Comparison of ENCODE assay signal across 13 mouse cellular contexts in genomic region chr1:45031436-45032027, GRCm38 (mm10).
A peak's percentile ranks its signal among the peaks of the same experiment; 100 is the strongest.
DNase-seq lines count a peak whose midpoint lies in the region; ATAC-seq and TF ChIP-seq lines count a peak whose summit lies in the region.
"Had no signal": no experiment of that assay in that cellular context is flagged by ENCODE, and none has a peak within 500 bp of the region (broad histone marks: within the 10 kb centered on the region; RNA-seq: fewer than 3 reads in every experiment).

No protein-coding gene starts in this region.

- H3K36me3 ChIP-seq in limb, embryonic 14.5 days (ENCODE audit: control insufficient read depth, insufficient read depth, low read length): no peaks in the 10 kb centered on the region
- no peaks in the 10 kb centered on the region for H3K36me3 ChIP-seq in liver, embryonic 12.5 days
- H3K36me3 ChIP-seq: hindbrain, embryonic 10.5 days; kidney, embryonic 15.5 days had no signal

- H3K4me3 ChIP-seq in layer of hippocampus, adult 2 months: no peak overlapping the region
- no peak overlapping the region for H3K4me3 ChIP-seq in limb, embryonic 14.5 days (replicated peaks; ENCODE audit: low read length)
- no peak overlapping the region for H3K4me3 ChIP-seq in liver, embryonic 12.5 days
- H3K4me3 ChIP-seq: forebrain, embryonic 13.5 days; hindbrain, embryonic 10.5 days; kidney, embryonic 15.5 days had no signal

- WGBS in limb, embryonic 14.5 days: 31% methylated on average over 4 of the region's 4 CpGs
- 56% methylated on average over 4 of the region's 4 CpGs for WGBS in liver, embryonic 12.5 days (ENCODE audit: insufficient replicate concordance)

- peak; percentile 11 to 25 for DNase-seq in layer of hippocampus, adult 2 months (ENCODE audit: low spot score in 2 of 2)
- no peak for DNase-seq in layer of hippocampus, adult 11-12 months (ENCODE audit: low spot score)
- peak; percentile 79 for DNase-seq in NIH3T3 (ENCODE audit: low read depth)
- peak; percentile 30 for DNase-seq in embryo, embryonic 10.5 days (ENCODE audit: low spot score)
- peak; percentile 74 for DNase-seq in limb, embryonic 14.5 days (ENCODE audit: low spot score)
- DNase-seq in thymus, postnatal 36 days: no peak
- DNase-seq: cerebellum, postnatal 25 days; heart, adult 11 months; retina, postnatal 1 day had no signal

- no peak overlapping the region for H3K9ac ChIP-seq in limb, embryonic 14.5 days (ENCODE audit: low read depth, low read length, severe bottlenecking)
- H3K9ac ChIP-seq in liver, embryonic 12.5 days: no peak overlapping the region
- H3K9ac ChIP-seq: forebrain, embryonic 13.5 days; kidney, embryonic 15.5 days had no signal

- peaks cover 4% of the 10 kb centered on the region; the same call in 1 of the 2 replicates for H3K4me1 ChIP-seq in limb, embryonic 14.5 days (ENCODE audit: control insufficient read depth, insufficient read depth, low read length)
- H3K4me1 ChIP-seq in liver, embryonic 12.5 days: no peaks in the 10 kb centered on the region
- H3K4me1 ChIP-seq: forebrain, embryonic 13.5 days; hindbrain, embryonic 10.5 days; kidney, embryonic 15.5 days had no signal

- no peak overlapping the region for H3K27ac ChIP-seq in layer of hippocampus, adult 2 months
- H3K27ac ChIP-seq in limb, embryonic 14.5 days (replicated peaks; ENCODE audit: low read depth, low read length): peak overlapping the region; percentile 63; the same call in 1 of the 2 replicates
- H3K27ac ChIP-seq in liver, embryonic 12.5 days: no peak overlapping the region
- H3K27ac ChIP-seq: forebrain, embryonic 13.5 days; hindbrain, embryonic 10.5 days; kidney, embryonic 15.5 days had no signal

- TF ChIP-seq POLR2A in limb, embryonic 14.5 days (IDR thresholded peaks at IDR 0.05; ENCODE audit: borderline replicate concordance, extremely low read depth, insufficient read depth, insufficient read length): no peak

- no peaks in the 10 kb centered on the region for H3K27me3 ChIP-seq in limb, embryonic 14.5 days (ENCODE audit: control insufficient read depth, insufficient read depth, low read length)
- H3K27me3 ChIP-seq in liver, embryonic 12.5 days (replicated peaks): no peaks in the 10 kb centered on the region
- H3K27me3 ChIP-seq: forebrain, embryonic 13.5 days; kidney, embryonic 15.5 days had no signal

- no peaks in the 10 kb centered on the region for H3K9me3 ChIP-seq in limb, embryonic 14.5 days (ENCODE audit: control insufficient read depth, low read length)
- H3K9me3 ChIP-seq in liver, embryonic 12.5 days (replicated peaks): no peaks in the 10 kb centered on the region
- H3K9me3 ChIP-seq: forebrain, embryonic 13.5 days; hindbrain, embryonic 10.5 days; kidney, embryonic 15.5 days had no signal

- H3K4me2 ChIP-seq in limb, embryonic 14.5 days (replicated peaks; ENCODE audit: low read depth, low read length, severe bottlenecking): no peak overlapping the region
- H3K4me2 ChIP-seq in liver, embryonic 12.5 days: no peak overlapping the region
- H3K4me2 ChIP-seq: forebrain, embryonic 13.5 days; kidney, embryonic 15.5 days had no signal

- ATAC-seq in limb, embryonic 14.5 days (ENCODE audit: low FRiP score, low read depth): peak; percentile 93
- no peak for ATAC-seq in liver, embryonic 12.5 days
- ATAC-seq: forebrain, embryonic 13.5 days had no signal

- no peak for TF ChIP-seq CTCF in layer of hippocampus, adult 2 months (conservative IDR thresholded peaks at IDR 0.05)

Comparison
In these comparisons a context has a peak if more than half of its experiments do, and no peak if none do; other contexts are left out.
1. DNase-seq: peak in layer of hippocampus, adult 2 months (2 of 2), NIH3T3 (single experiment), embryo, embryonic 10.5 days (single experiment) and limb, embryonic 14.5 days (single experiment); none in layer of hippocampus, adult 11-12 months (single experiment) and thymus, postnatal 36 days (0 of 2).